Mouse (Mus musculus) left cerebral cortex, postnatal 14 days (tissue): ENCODE measurements around the gene Gm20917. TPM values are rescaled to one million over a fixed set of nuclear protein-coding genes. Genes with fewer than 3 reads are reported as not detected.
"Not testable (repeated sequence)": the region's sequence is repeated elsewhere in the genome, so short reads cannot be mapped to it uniquely, and the experiment has no call there.

ENCODE experiments used
- DNase-seq, 2 experiments: peaks; one replicate each; pipeline ENCODE4 v3.0.0; 2021 to 2022; ENCODE audit warnings: low spot score in 2 of 2, mixed read lengths in 1 of 2
- intact Hi-C: fragments of 180-260 bp; cut with DNase I; formaldehyde crosslinking; loops from one replicate; pipeline ENCODE4 v1.15.1; 2025
- long read RNA-seq, 2 experiments: library from polyadenylated mRNA; stranded (forward); transcript quantifications; one replicate each; pipeline ENCODE4 v2.0.0; 2021
- total RNA-seq, 2 experiments: library from RNA; stranded (reverse); gene quantifications; 2 replicates each; pipeline ENCODE4 v1.2.3; 2021

Gm20917 gene
- not detected for total RNA-seq
- long read RNA-seq, experiment 1 = 0 reads
- long read RNA-seq, experiment 2 = 0 reads

DNA sequence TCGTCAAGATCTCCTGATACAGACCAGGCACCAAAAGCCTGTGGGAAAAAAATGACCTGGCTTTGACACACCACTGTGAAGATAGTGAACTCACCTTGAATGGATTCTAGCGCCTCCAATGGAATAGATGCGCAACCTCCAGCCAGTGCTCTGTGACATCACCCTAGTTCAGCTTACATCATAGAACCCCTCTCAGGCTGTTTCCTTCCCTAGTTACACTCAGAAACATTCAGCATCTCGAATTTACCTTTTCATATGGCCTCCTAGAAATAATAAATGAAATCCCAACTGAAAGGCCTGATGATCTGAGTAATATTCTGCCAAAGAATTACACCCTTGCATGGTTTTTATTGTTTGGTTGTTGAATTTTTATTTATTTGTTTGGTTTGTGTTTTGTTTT is at the start of gene Gm20917:
Gene Gm20917 (minus strand): TSS at position 101 of the 400 bp plus-strand sequence.
- DNase-seq, intact Hi-C loops: not testable (repeated sequence)

Other genes with a start within 250 kb of the Gm20917 start
- gene Gm20916, start 168.4 kb upstream of the Gm20917 start, total RNA-seq = not detected